Mouse (Mus musculus) CH12.LX (cell line): ENCODE measurements at regions not wholly inside any gene's neighbourhood (a gene's known extent, or its start where the extent isn't known, plus 50 kb on each side); places are given as distances from the start of the nearest gene placed in this dataset.

Experiments used
- DNase-seq: peaks from one replicate; pipeline ENCODE4 v3.0.0-alpha.2; 2013; ENCODE audit errors: extremely low read depth
- H3K27ac ChIP-seq: 2 replicates; pipeline ENCODE4 v1.5.1; 2012; ENCODE audit warnings: low read depth, mild to moderate bottlenecking, control low read depth, moderate library complexity; ENCODE audit not compliant: insufficient read depth
- H3K27me3 ChIP-seq: replicated peaks from 2 replicates; pipeline ENCODE3; 2012; ENCODE audit warnings: inconsistent platforms
- H3K36me3 ChIP-seq, 2 experiments: replicated peaks in 1 of 2; 2 replicates each; pipeline versions ENCODE3 to v1.6.1; 2012; ENCODE audit warnings: inconsistent platforms in 1 of 2, low read length in 1 of 2, mild to moderate bottlenecking in 1 of 2, mixed read lengths in 1 of 2, moderate library complexity in 1 of 2; ENCODE audit not compliant: control insufficient read depth in 1 of 2, insufficient read depth in 1 of 2
- H3K4me1 ChIP-seq, 2 experiments: 2 replicates each; pipeline ENCODE4 v1.6.1; 2012; ENCODE audit warnings: inconsistent platforms in 1 of 2, moderate library complexity in 1 of 2; ENCODE audit not compliant: insufficient read depth in 2 of 2, control insufficient read depth in 1 of 2
- H3K4me2 ChIP-seq: 2 replicates; pipeline ENCODE4 v1.6.1; 2012; ENCODE audit warnings: low read depth, mild to moderate bottlenecking, control low read depth; ENCODE audit not compliant: poor library complexity, insufficient read depth, severe bottlenecking
- H3K4me3 ChIP-seq, 3 experiments: fragments of 150-350 bp in 1 of 3; sonication (generic) in 1 of 3; replicated peaks in 1 of 3; 2 replicates each; pipeline versions ENCODE3 to v1.5.1; 2011 to 2012; ENCODE audit warnings: low read depth in 2 of 3, low read length in 2 of 3, mild to moderate bottlenecking in 2 of 3, moderate library complexity in 2 of 3, control low read depth in 1 of 3, improper control_type of control experiment in 1 of 3, inconsistent platforms in 1 of 3, mixed read lengths in 1 of 3; ENCODE audit not compliant: poor library complexity in 1 of 3
- H3K79me2 ChIP-seq: replicated peaks from 2 replicates; pipeline ENCODE4 v1.6.1; 2012; ENCODE audit warnings: mild to moderate bottlenecking, moderate library complexity; ENCODE audit not compliant: control insufficient read depth, poor library complexity, insufficient read depth, severe bottlenecking; ENCODE audit errors: extremely low read depth
- H3K9ac ChIP-seq: 2 replicates; pipeline ENCODE4 v1.6.1; 2012; ENCODE audit warnings: low read depth, mild to moderate bottlenecking, control low read depth, moderate library complexity; ENCODE audit not compliant: insufficient read depth
- H3K9me3 ChIP-seq: replicated peaks from 2 replicates; pipeline ENCODE3; 2012; ENCODE audit warnings: low read length, inconsistent platforms, mixed read lengths
- BHLHE40 ChIP-seq: IDR thresholded peaks from 2 replicates; pipeline ENCODE4 v1.6.1; 2011; ENCODE audit warnings: mild to moderate bottlenecking, low read depth, low read length, improper control_type of control experiment
- HCFC1 ChIP-seq: IDR thresholded peaks from 2 replicates; pipeline ENCODE4 v1.6.1; 2012; ENCODE audit warnings: low read depth, mild to moderate bottlenecking, inconsistent platforms, low read length, improper control_type of control experiment
- IRF4 ChIP-seq: IDR thresholded peaks from 2 replicates; pipeline ENCODE4 v1.6.1; 2014; ENCODE audit warnings: low read depth, mild to moderate bottlenecking, inconsistent platforms, low read length, improper control_type of control experiment
- JUN ChIP-seq: IDR thresholded peaks from 2 replicates; pipeline ENCODE4 v1.6.1; 2011; ENCODE audit warnings: low read depth, mild to moderate bottlenecking, low read length, improper control_type of control experiment, moderate library complexity; ENCODE audit not compliant: insufficient read depth
- JUND ChIP-seq: conservative IDR thresholded peaks from 2 replicates; pipeline ENCODE4 v1.6.1; 2011; ENCODE audit warnings: low read depth, low read length, improper control_type of control experiment
- MAX ChIP-seq: IDR thresholded peaks from 2 replicates; pipeline ENCODE4 v1.6.1; 2011; ENCODE audit warnings: low read length, improper control_type of control experiment
- MAZ ChIP-seq: IDR thresholded peaks from 2 replicates; pipeline ENCODE4 v1.6.1; 2012; ENCODE audit warnings: low read depth, mild to moderate bottlenecking, inconsistent platforms, low read length, improper control_type of control experiment, moderate library complexity
- MEF2A ChIP-seq: IDR thresholded peaks from 2 replicates; pipeline ENCODE4 v1.6.1; 2014; ENCODE audit warnings: low read depth, mild to moderate bottlenecking, inconsistent platforms, low read length, improper control_type of control experiment, borderline replicate concordance
- MYC ChIP-seq: IDR thresholded peaks from 2 replicates; pipeline ENCODE4 v1.6.1; 2011; ENCODE audit warnings: low read depth, mild to moderate bottlenecking, improper control_type of control experiment, low read length
- NELFE ChIP-seq: IDR thresholded peaks from 2 replicates; pipeline ENCODE4 v1.6.1; 2011; ENCODE audit warnings: low read depth, low read length, improper control_type of control experiment
- NRF1 ChIP-seq: IDR thresholded peaks from 2 replicates; pipeline ENCODE4 v1.6.1; 2014; ENCODE audit warnings: low read depth, mild to moderate bottlenecking, inconsistent platforms, low read length, improper control_type of control experiment, moderate library complexity
- RCOR1 ChIP-seq: conservative IDR thresholded peaks from 2 replicates; pipeline ENCODE4 v1.6.1; 2012; ENCODE audit warnings: low read depth, mild to moderate bottlenecking, inconsistent platforms, low read length, improper control_type of control experiment
- SMC3 ChIP-seq: IDR thresholded peaks from 2 replicates; pipeline ENCODE4 v1.6.1; 2011; ENCODE audit warnings: low read depth, low read length, improper control_type of control experiment
- TBP ChIP-seq: conservative IDR thresholded peaks from 2 replicates; pipeline ENCODE4 v1.6.1; 2011; ENCODE audit warnings: low read depth, low read length, improper control_type of control experiment
- UBTF ChIP-seq: IDR thresholded peaks from 2 replicates; pipeline ENCODE4 v1.6.1; 2012; ENCODE audit warnings: low read depth, mild to moderate bottlenecking, inconsistent platforms, low read length, improper control_type of control experiment, moderate library complexity
- USF1 ChIP-seq: IDR thresholded peaks from 2 replicates; pipeline ENCODE4 v1.6.1; 2014; ENCODE audit warnings: low read depth, mild to moderate bottlenecking, inconsistent platforms, low read length, improper control_type of control experiment
- ZNF384 ChIP-seq: IDR thresholded peaks from 2 replicates; pipeline ENCODE4 v1.6.1; 2012; ENCODE audit warnings: low read depth, low read length, improper control_type of control experiment, inconsistent platforms
- dilution Hi-C: fragments of 300-500 bp; cut with MboI; formaldehyde crosslinking; loops from 2 replicates; pipeline ENCODE4 v1.14.3; 2020; ENCODE audit warnings: low sequenced_read_pairs; ENCODE audit not compliant: extremely low pct_unique_long_range_greater_than_20kb, extremely low pct_ligation_motif_present
- in situ Hi-C: fragments of 300-500 bp; cut with MboI; formaldehyde crosslinking; loops from 3 replicates; pipeline ENCODE4 v1.14.3; 2019; ENCODE audit warnings: low sequenced_read_pairs, low pct_ligation_motif_present, low pct_unique_long_range_greater_than_20kb, mixed read lengths

GRCm38 (mm10) chr13:43967516-43967915 lies 182.9 kb downstream of the Cd83 start:
- dilution Hi-C loops: no loop called here

GRCm38 (mm10) chr13:43972906-43973305 lies 188.3 kb downstream of the Cd83 start:
- Histone ChIP-seq H3K4me3 (no peak overlapping the region), H3K36me3 (no peaks in the 10 kb centered on the region), H3K27me3 (no peaks in the 10 kb centered on the region), H3K9ac (no peak overlapping the region), H3K27ac (no peak overlapping the region), H3K79me2 (no peaks in the 10 kb centered on the region), H3K4me1 (no peaks in the 10 kb centered on the region; a peak in 1 of 4 replicates), H3K9me3 (no peaks in the 10 kb centered on the region), H3K4me2 (no peak overlapping the region)
- no peak for DNase-seq
- dilution Hi-C loops (no loop called here), in situ Hi-C loops (no loop called here)
- TF ChIP-seq MEF2A (no peak), SMC3 (no peak), JUND (no peak), MYC (no peak), USF1 (no peak), BHLHE40 (no peak)

More at GRCm38 (mm10) chr13:43967516-43967915, 182.9 kb downstream of the Cd83 start:
- Histone ChIP-seq H3K27ac (no peak overlapping the region), H3K27me3 (no peaks in the 10 kb centered on the region), H3K9ac (no peak overlapping the region), H3K4me2 (no peak overlapping the region), H3K9me3 (no peaks in the 10 kb centered on the region), H3K36me3 (no peaks in the 10 kb centered on the region), H3K4me1 (peaks cover 4 to 16% of the 10 kb centered on the region in 2 experiments), H3K79me2 (no peaks in the 10 kb centered on the region), H3K4me3 (no peak overlapping the region)
- DNase-seq: no peak
- in situ Hi-C loops: no loop called here
- TF ChIP-seq NRF1: no peak
- no peak for TF ChIP-seq JUN
- no peak for TF ChIP-seq ZNF384

GRCm38 (mm10) chr13:43975281-43975680 lies 190.7 kb downstream of the Cd83 start:
- no peak for DNase-seq
- no peaks in the 10 kb centered on the region for H3K27me3 ChIP-seq
- H3K36me3 ChIP-seq: no peaks in the 10 kb centered on the region
- no peak overlapping the region for H3K4me3 ChIP-seq
- no peaks in the 10 kb centered on the region for H3K9me3 ChIP-seq
- dilution Hi-C loops (no loop called here), in situ Hi-C loops (no loop called here)
- no peak for TF ChIP-seq RCOR1
- no peak for TF ChIP-seq MAZ
- no peak for TF ChIP-seq TBP
- no peak for TF ChIP-seq MAX
- TF ChIP-seq HCFC1: no peak
- TF ChIP-seq IRF4: no peak
- no peak for TF ChIP-seq UBTF
- TF ChIP-seq JUN: no peak
- no peak for TF ChIP-seq NELFE
- H3K79me2 ChIP-seq: no peaks in the 10 kb centered on the region
- no peaks in the 10 kb centered on the region; a peak in 1 of 4 replicates for H3K4me1 ChIP-seq
- no peak overlapping the region for H3K27ac ChIP-seq
- no peak overlapping the region for H3K9ac ChIP-seq
- no peak overlapping the region for H3K4me2 ChIP-seq
